17 mouse cellular contexts compared by ENCODE assay signal in the genomic region with DNA sequence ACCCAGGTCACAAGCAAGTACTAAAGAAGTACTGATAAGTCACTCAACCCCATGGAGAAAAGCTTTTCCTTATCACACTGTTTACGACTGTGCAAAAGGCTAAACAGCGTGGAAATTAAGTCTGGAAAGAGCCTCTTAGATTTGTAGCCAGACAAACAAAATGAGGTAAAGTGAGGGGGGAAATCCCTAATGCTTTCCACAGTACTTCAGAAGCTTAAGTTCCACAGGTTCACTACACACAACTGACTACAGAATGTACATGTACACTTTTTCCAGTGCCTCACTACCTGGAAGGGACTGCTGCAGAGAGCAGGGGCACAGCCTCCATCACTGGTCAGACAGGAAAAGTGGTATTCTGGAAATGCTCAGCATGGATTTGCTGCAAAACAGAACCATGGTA.
"Had no signal": no experiment of that assay in that cellular context is flagged by ENCODE, and none has a peak within 500 bp of the region (broad histone marks: within the 10 kb centered on the region; RNA-seq: fewer than 3 reads in every experiment).

No protein-coding gene starts in this region.

- H3K4me2 ChIP-seq: lung, embryonic 14.5 days; midbrain, embryonic 12.5 days; neural tube, embryonic 13.5 days; neural tube, embryonic 15.5 days had no signal

- H3K9ac ChIP-seq: lung, embryonic 14.5 days; midbrain, embryonic 12.5 days; neural tube, embryonic 13.5 days; neural tube, embryonic 15.5 days had no signal

- H3K4me1 ChIP-seq: midbrain, embryonic 10.5 days; midbrain, embryonic 12.5 days; neural tube, embryonic 13.5 days; neural tube, embryonic 15.5 days had no signal

- H3K27me3 ChIP-seq: midbrain, embryonic 12.5 days; neural tube, embryonic 13.5 days; neural tube, embryonic 15.5 days had no signal

- DNase-seq: lung, postnatal 4 days; midbrain, embryonic 14.5 days; retina, postnatal 1 day; right cerebral cortex, adult 18-20 months; right cerebral cortex, postnatal 25 days; right cerebral cortex, postnatal 4 days; spleen, adult 18-20 months; thymus, adult 18-20 months; thymus, postnatal 25 days; thymus, postnatal 4 days had no signal

- H3K27ac ChIP-seq: midbrain, embryonic 10.5 days; midbrain, embryonic 12.5 days; neural tube, embryonic 13.5 days; neural tube, embryonic 15.5 days had no signal

- H3K9me3 ChIP-seq: midbrain, embryonic 10.5 days; midbrain, embryonic 12.5 days; neural tube, embryonic 13.5 days; neural tube, embryonic 15.5 days had no signal

- H3K4me3 ChIP-seq: midbrain, embryonic 10.5 days; midbrain, embryonic 12.5 days; myocyte; neural tube, embryonic 13.5 days; neural tube, embryonic 15.5 days had no signal

- ATAC-seq: midbrain, embryonic 16.5 days had no signal
